Mouse (Mus musculus) adipose tissue, adult 10 weeks (tissue): ENCODE measurements around the gene Doc2b. TPM values are rescaled to one million over a fixed set of nuclear protein-coding genes. Genes with fewer than 3 reads are reported as not detected.

Experiments used
- polyA plus RNA-seq: library from polyadenylated mRNA; stranded (reverse); fragments of 350-450 nt; fragmentation: Illumina TruSeq; extraction: RNeasy Lipid Tissue Mini Kit (QIAGEN cat#74804); gene quantifications from one replicate; pipeline ENCODE4 v1.2.3, GENCODE M21; 2014; ENCODE audit warnings: low read depth, low replicate concordance

Gene Doc2b
- 2.3 TPM for polyA plus RNA-seq

DNA sequence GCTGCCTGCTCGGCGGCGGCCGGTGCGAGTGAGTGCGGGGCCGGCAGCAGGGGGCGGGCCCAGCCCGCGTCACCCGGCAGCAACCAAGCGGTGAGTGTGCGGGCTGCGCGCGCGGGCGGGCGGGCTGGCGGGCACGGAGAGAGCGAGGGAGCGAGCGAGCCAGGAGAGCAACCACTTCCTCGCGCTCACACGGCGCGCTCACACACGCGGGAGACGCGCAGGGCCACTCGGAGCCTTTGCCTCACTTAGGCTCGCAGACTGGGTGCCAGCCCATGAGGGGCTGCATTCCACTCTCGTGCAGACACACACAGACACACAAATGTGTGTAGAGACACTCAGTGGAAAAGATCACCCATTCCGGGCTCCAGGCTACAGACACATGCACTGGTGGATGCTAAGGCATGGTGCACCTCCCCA lies at the start of gene Doc2b:
TSS of gene Doc2b (minus strand) at position 21 of the 417 bp plus-strand sequence.

DNA sequence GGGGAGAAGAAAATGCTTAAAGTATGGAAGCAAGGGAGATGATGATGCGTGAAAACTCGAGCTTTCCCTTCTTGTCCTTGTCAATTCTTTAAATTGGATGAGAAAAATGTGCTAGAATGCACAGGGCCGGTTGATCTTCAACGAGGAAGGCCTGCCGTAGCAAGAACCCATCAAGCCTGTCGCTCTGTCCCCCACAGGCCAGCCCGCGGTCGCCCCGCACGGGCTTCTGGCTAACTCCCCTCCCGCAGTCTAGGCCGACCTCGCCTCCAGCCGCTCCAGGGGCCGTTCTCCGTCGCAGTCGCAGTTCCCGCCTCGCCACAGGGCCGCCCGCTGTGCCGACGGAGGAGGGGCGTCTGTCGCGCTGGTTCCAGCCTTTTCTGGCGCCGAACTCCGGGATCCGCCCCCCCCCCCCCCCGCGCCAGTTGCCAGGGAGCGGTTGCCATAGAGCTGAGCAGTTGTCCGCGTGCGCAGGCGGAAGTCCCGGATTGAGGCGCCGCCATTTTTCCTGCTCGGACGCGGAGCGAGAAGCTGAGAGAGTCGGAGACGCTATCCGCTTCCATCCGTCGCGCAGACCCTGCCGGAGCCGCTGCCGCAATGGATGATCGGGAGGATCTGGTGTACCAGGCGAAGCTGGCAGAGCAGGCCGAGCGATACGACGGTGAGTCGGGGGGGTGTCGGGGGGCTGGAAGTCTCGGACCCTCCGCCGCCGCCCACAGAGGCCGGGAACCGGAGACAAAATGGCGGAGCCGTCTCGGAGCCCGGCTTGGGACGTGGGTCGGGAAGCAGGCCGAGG lies 63.2 kb downstream of the Doc2b start, which contains the start of gene Ywhae:
TSS of gene Ywhae (plus strand) at position 436 of the 793 bp plus-strand sequence.

Other genes starting within 250 kb of the Doc2b start
- gene Pitpna, start 208.0 kb downstream of the Doc2b start, polyA plus RNA-seq, result 68.8 TPM
- 46.0 TPM for gene Inpp5k, start 165.1 kb downstream of the Doc2b start, polyA plus RNA-seq
- gene Myo1c, start 145.5 kb downstream of the Doc2b start, polyA plus RNA-seq, result 88.9 TPM
- gene Crk, start 116.8 kb downstream of the Doc2b start, polyA plus RNA-seq, result 59.6 TPM
- gene Ywhae, start 63.2 kb downstream of the Doc2b start, polyA plus RNA-seq, result 323 TPM
- gene Rph3al, start 142.4 kb upstream of the Doc2b start, polyA plus RNA-seq, result 4.8 TPM
- gene 1700016K19Rik, start 203.9 kb upstream of the Doc2b start, polyA plus RNA-seq, result 7.0 TPM
- gene Rflnb, start 231.7 kb upstream of the Doc2b start, polyA plus RNA-seq, result 33.0 TPM